Mouse (Mus musculus): ENCODE measurements around the gene Psma3.

- TF ChIP-seq CTCF (IDR thresholded peaks at IDR 0.05; ENCODE audit: borderline replicate concordance, control insufficient read depth, extremely low read depth, insufficient read depth, low read length, poor library complexity) (no peak), POLR2A (IDR thresholded peaks at IDR 0.05; ENCODE audit: control insufficient read depth, extremely low read depth, insufficient read depth, low read length, poor library complexity) (no peak)
Observed at GRCm38 (mm10) chr12:71006901-71007300, 32.5 kb downstream of the Psma3 start.
